Mouse (Mus musculus): ENCODE measurements around the gene Snrpg. TPM values are rescaled to one million over a fixed set of nuclear protein-coding genes. Genes with fewer than 3 reads are reported as not detected.
A peak's percentile ranks its signal among the peaks of the same experiment; 100 is the strongest.

Snrpg gene
- polyA plus RNA-seq, 1 experiment from 2014 or later = 475 TPM

- Histone ChIP-seq H3K27me3 (no peaks in the 10 kb centered on the region), H3K9ac (no peak overlapping the region), H3K4me3 (replicated peaks) (no peak overlapping the region), H3K4me1 (replicated peaks) (no peaks in the 10 kb centered on the region), H3K27ac (no peak overlapping the region), H3K4me2 (no peak overlapping the region), H3K9me3 (replicated peaks) (no peaks in the 10 kb centered on the region), H3K36me3 (no peaks in the 10 kb centered on the region)
- no peak for ATAC-seq (ENCODE audit: low read depth)
- 58% methylated on average over 2 of the region's 2 CpGs for WGBS (ENCODE audit: insufficient replicate concordance)
- DNase-seq = no peak
Measured at GRCm38 (mm10) chr6:86346063-86346462, 25.0 kb upstream of the Snrpg start.

- H3K36me3 ChIP-seq = no peaks in the 10 kb centered on the region
- H3K4me1 ChIP-seq (replicated peaks) = no peaks in the 10 kb centered on the region
- H3K9ac ChIP-seq = no peak overlapping the region
- H3K27ac ChIP-seq = no peak overlapping the region
- no peaks in the 10 kb centered on the region for H3K27me3 ChIP-seq
- no peak overlapping the region for H3K4me2 ChIP-seq
- H3K9me3 ChIP-seq (replicated peaks) = no peaks in the 10 kb centered on the region
- DNase-seq = no peak
- WGBS (ENCODE audit: insufficient replicate concordance) = 49% methylated on average over 7 of the region's 7 CpGs
- ATAC-seq (ENCODE audit: low read depth) = no peak
- no peak overlapping the region for H3K4me3 ChIP-seq (replicated peaks)
Measured at GRCm38 (mm10) chr6:86349257-86349656, 21.8 kb upstream of the Snrpg start.

- Histone ChIP-seq H3K9me3 (replicated peaks) (no peaks in the 10 kb centered on the region), H3K4me1 (replicated peaks) (no peaks in the 10 kb centered on the region), H3K36me3 (no peaks in the 10 kb centered on the region), H3K9ac (no peak overlapping the region), H3K27ac (no peak overlapping the region), H3K4me3 (replicated peaks) (no peak overlapping the region), H3K4me2 (no peak overlapping the region), H3K27me3 (no peaks in the 10 kb centered on the region)
- ATAC-seq (ENCODE audit: low read depth) = no peak
- WGBS (ENCODE audit: insufficient replicate concordance) = 55% methylated on average over 3 of the region's 3 CpGs
- no peak for DNase-seq
Measured at GRCm38 (mm10) chr6:86354948-86355347, 16.2 kb upstream of the Snrpg start.

- no peak for ATAC-seq (ENCODE audit: low read depth)
- H3K4me3 ChIP-seq (replicated peaks) = no peak overlapping the region
- no peak for DNase-seq
- H3K27ac ChIP-seq = no peak overlapping the region
- no peaks in the 10 kb centered on the region for H3K4me1 ChIP-seq (replicated peaks)
- no peaks in the 10 kb centered on the region for H3K27me3 ChIP-seq
- no peaks in the 10 kb centered on the region for H3K36me3 ChIP-seq
- 46% methylated on average over 9 of the region's 9 CpGs for WGBS (ENCODE audit: insufficient replicate concordance)
- H3K9me3 ChIP-seq (replicated peaks) = no peaks in the 10 kb centered on the region
- no peak overlapping the region for H3K4me2 ChIP-seq
- no peak overlapping the region for H3K9ac ChIP-seq
Measured at GRCm38 (mm10) chr6:86356956-86357355, 14.1 kb upstream of the Snrpg start.

- ATAC-seq (ENCODE audit: low read depth) (no peak), DNase-seq (no peak)
- Histone ChIP-seq H3K4me2 (no peak overlapping the region), H3K27me3 (no peaks in the 10 kb centered on the region), H3K9me3 (replicated peaks) (no peaks in the 10 kb centered on the region), H3K4me3 (replicated peaks) (no peak overlapping the region), H3K4me1 (replicated peaks) (peaks cover 9% of the 10 kb centered on the region), H3K36me3 (no peaks in the 10 kb centered on the region), H3K9ac (no peak overlapping the region), H3K27ac (no peak overlapping the region)
- 67% methylated on average over 7 of the region's 7 CpGs for WGBS (ENCODE audit: insufficient replicate concordance)
Measured at GRCm38 (mm10) chr6:86360691-86361090, 10.4 kb upstream of the Snrpg start.

GRCm38 (mm10) chr6:86361373-86361772, 9.7 kb upstream of the Snrpg start:
- no peaks in the 10 kb centered on the region for H3K9me3 ChIP-seq (replicated peaks)
- H3K36me3 ChIP-seq = no peaks in the 10 kb centered on the region
- H3K27ac ChIP-seq = no peak overlapping the region
- 75% methylated on average over 7 of the region's 7 CpGs for WGBS (ENCODE audit: insufficient replicate concordance)
- no peaks in the 10 kb centered on the region for H3K27me3 ChIP-seq
- DNase-seq (no peak), ATAC-seq (ENCODE audit: low read depth) (no peak)
- H3K9ac ChIP-seq = no peak overlapping the region
- H3K4me2 ChIP-seq = no peak overlapping the region
- H3K4me1 ChIP-seq (replicated peaks) = peaks cover 16% of the 10 kb centered on the region
- H3K4me3 ChIP-seq (replicated peaks) = no peak overlapping the region

GRCm38 (mm10) chr6:86364442-86365141, 6.5 kb upstream of the Snrpg start:
- WGBS (ENCODE audit: insufficient replicate concordance) = 1% methylated on average over 17 of the region's 17 CpGs
- Histone ChIP-seq H3K4me1 (replicated peaks) (peaks cover 36% of the 10 kb centered on the region), H3K4me3 (replicated peaks) (peak overlapping the region; percentile 72), H3K36me3 (peaks cover 11% of the 10 kb centered on the region), H3K4me2 (peak overlapping the region; percentile 98), H3K27me3 (no peaks in the 10 kb centered on the region), H3K9ac (peak overlapping the region; percentile 78), H3K9me3 (replicated peaks) (no peaks in the 10 kb centered on the region), H3K27ac (peak overlapping the region; percentile 68)
- DNase-seq = peak; percentile 57
- no peak for ATAC-seq (ENCODE audit: low read depth)

GRCm38 (mm10) chr6:86365371-86366124, 5.6 kb upstream of the Snrpg start, which contains the start of gene Fam136a:
TSS of gene Fam136a (plus strand) at chr6:86365646.
- under 1% methylated on average over 75 of the region's 76 CpGs for WGBS (ENCODE audit: insufficient replicate concordance)
- no peaks in the 10 kb centered on the region for H3K9me3 ChIP-seq (replicated peaks)

GRCm38 (mm10) chr6:86366125-86366852, 4.8 kb upstream of the Snrpg start:
- Histone ChIP-seq H3K4me2 (peak overlapping the region; percentile 98), H3K4me1 (replicated peaks) (peaks cover 46% of the 10 kb centered on the region), H3K4me3 (replicated peaks) (peak overlapping the region; percentile 72), H3K9ac (peak overlapping the region; percentile 80), H3K27me3 (no peaks in the 10 kb centered on the region), H3K9me3 (replicated peaks) (no peaks in the 10 kb centered on the region), H3K36me3 (peaks cover 11% of the 10 kb centered on the region), H3K27ac (peak overlapping the region; percentile 84)
- whole genome bisulfite sequencing (ENCODE audit: insufficient replicate concordance) = 36% methylated on average over 25 of the region's 25 CpGs
- ATAC-seq (ENCODE audit: low read depth) (no peak; the same call in 1 of the 2 replicates), DNase-seq (peak; percentile 29)

More at GRCm38 (mm10) chr6:86365371-86366124, 5.6 kb upstream of the Snrpg start, which contains the start of gene Fam136a:
- Histone ChIP-seq H3K9ac (peak within 1 kb of the TSS; percentile 80), H3K27ac (peak within 1 kb of the TSS; percentile 84), H3K36me3 (peaks cover 11% of the 10 kb centered on the region), H3K27me3 (no peaks in the 10 kb centered on the region), H3K4me1 (replicated peaks) (peaks cover 40% of the 10 kb centered on the region), H3K4me2 (peak within 1 kb of the TSS; percentile 98), H3K4me3 (replicated peaks) (peak within 1 kb of the TSS; percentile 72)
- DNase-seq (peak; percentile 90), ATAC-seq (ENCODE audit: low read depth) (peak; percentile 95)

GRCm38 (mm10) chr6:86366853-86367249, 4.3 kb upstream of the Snrpg start:
- WGBS (ENCODE audit: insufficient replicate concordance) = 58% methylated on average over 2 of the region's 2 CpGs
- Histone ChIP-seq H3K9me3 (replicated peaks) (no peaks in the 10 kb centered on the region), H3K27ac (peak overlapping the region; percentile 84), H3K4me3 (replicated peaks) (peak overlapping the region; percentile 72), H3K9ac (peak overlapping the region; percentile 80), H3K4me1 (replicated peaks) (peaks cover 46% of the 10 kb centered on the region), H3K36me3 (peaks cover 11% of the 10 kb centered on the region), H3K27me3 (no peaks in the 10 kb centered on the region), H3K4me2 (peak overlapping the region; percentile 98)
- DNase-seq = peak; percentile 8
- ATAC-seq (ENCODE audit: low read depth) = no peak

GRCm38 (mm10) chr6:86368479-86368878, 2.6 kb upstream of the Snrpg start:
- Histone ChIP-seq H3K4me2 (no peak overlapping the region), H3K27ac (no peak overlapping the region), H3K4me3 (replicated peaks) (no peak overlapping the region), H3K9ac (no peak overlapping the region), H3K27me3 (no peaks in the 10 kb centered on the region), H3K36me3 (peaks cover 15% of the 10 kb centered on the region), H3K9me3 (replicated peaks) (no peaks in the 10 kb centered on the region), H3K4me1 (replicated peaks) (peaks cover 63% of the 10 kb centered on the region)
- DNase-seq (no peak), ATAC-seq (ENCODE audit: low read depth) (no peak)
- WGBS (ENCODE audit: insufficient replicate concordance) = 84% methylated on average over 5 of the region's 5 CpGs

Data from liver, embryonic 13.5 days (tissue).